9 mouse cellular contexts compared by ENCODE assay signal in the genomic region with DNA sequence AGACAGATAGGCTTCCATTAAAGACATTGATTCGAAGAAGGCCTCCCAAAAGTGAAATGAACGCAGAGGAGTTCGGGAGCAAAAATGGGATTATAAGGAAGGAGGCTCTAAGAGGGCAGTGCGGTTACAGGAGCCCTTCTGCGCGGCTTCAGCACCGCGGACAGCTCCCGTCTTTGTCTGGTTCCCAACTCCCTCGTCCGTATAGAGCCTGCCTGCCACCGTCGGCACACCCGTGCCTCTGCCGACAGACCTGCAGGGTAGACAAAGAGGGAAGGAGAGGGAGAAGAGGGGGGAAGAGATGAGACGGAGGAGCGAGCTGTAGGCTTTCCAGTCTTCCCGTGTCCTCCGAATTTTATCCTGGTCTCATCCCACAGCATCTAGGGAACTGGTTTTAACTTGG. TPM values are rescaled to one million over a fixed set of nuclear protein-coding genes. Genes with fewer than 3 reads are reported as not detected.
DNase-seq lines count a peak whose midpoint lies in the region; ATAC-seq lines count a peak whose summit lies in the region.
"Had no signal": no experiment of that assay in that cellular context is flagged by ENCODE, and none has a peak within 500 bp of the region (broad histone marks: within the 10 kb centered on the region; RNA-seq: fewer than 3 reads in every experiment).

No protein-coding gene starts in this region.

- H3K27ac ChIP-seq in midbrain, embryonic 13.5 days, result peak overlapping the region; percentile 95

- H3K36me3 ChIP-seq in midbrain, embryonic 13.5 days, result no peaks in the 10 kb centered on the region

- DNase-seq in layer of hippocampus, postnatal 10 days (ENCODE audit: low spot score in 2 of 2), result peak; percentile 60 to 75
- DNase-seq in layer of hippocampus, adult 18-20 months (ENCODE audit: low spot score in 2 of 2), result no peak
- DNase-seq in c-Kit-positive CD71-negative TER-119-negative erythroid progenitor cells, embryonic 14.5 days (ENCODE audit: low read depth), result peak; percentile 65
- peak; percentile 5 for DNase-seq in gonadal fat pad, adult 2 months (ENCODE audit: low read depth)
- DNase-seq in kidney, postnatal 14 days, result peak; percentile 82
- DNase-seq in thymus, postnatal 10 days (ENCODE audit: low spot score in 2 of 2), result peak; percentile 24 to 79

- H3K9me3 ChIP-seq in midbrain, embryonic 13.5 days, result no peaks in the 10 kb centered on the region

- no peak for ATAC-seq in midbrain, embryonic 13.5 days
- no peak for ATAC-seq in activated CD4-positive, CD25-positive, alpha-beta regulatory T cell, adult 4 months

- H3K4me1 ChIP-seq in midbrain, embryonic 13.5 days (replicated peaks), result peaks cover 40% of the 10 kb centered on the region

- peak overlapping the region; percentile 77 for H3K9ac ChIP-seq in midbrain, embryonic 13.5 days (replicated peaks)

- H3K4me2 ChIP-seq in midbrain, embryonic 13.5 days (replicated peaks), result peak overlapping the region; percentile 58

- H3K27me3 ChIP-seq in midbrain, embryonic 13.5 days, result peaks cover 91% of the 10 kb centered on the region

- H3K4me3 ChIP-seq in midbrain, embryonic 13.5 days (replicated peaks), result peak overlapping the region; percentile 62

- under 1% methylated on average over 19 of the region's 19 CpGs for WGBS in midbrain, embryonic 13.5 days

RNA-seq across cellular contexts. Expression of gene Lhx5, which starts 7.5 kb away (rescaled TPM):
- under 1 TPM; 0.50 to 0.67 TPM for total RNA-seq in layer of hippocampus, postnatal 10 days (2021)
- total RNA-seq in layer of hippocampus, adult 18-20 months (2021), result not detected
- polyA plus RNA-seq in gonadal fat pad, adult 2 months (2012; rRNA removed), result not detected in 2 replicates
- 44.6 and 55.0 TPM in 2 replicates for polyA plus RNA-seq in midbrain, embryonic 13.5 days (2015; fragmentation: Nextera tagmentation; extraction: Ambion mirVana)
- not detected for polyA plus RNA-seq in activated CD4-positive, CD25-positive, alpha-beta regulatory T cell, adult 4 months (2017; shearing (Covaris generic))
- polyA plus RNA-seq: lung, embryonic 16.5 days had no signal

RNA-seq across cellular contexts. Expression of gene Sdsl, which starts 48.6 kb away (rescaled TPM):
- 1 to 10 TPM; 6.1 to 7.1 TPM for total RNA-seq in layer of hippocampus, postnatal 10 days (2021)
- 1 to 10 TPM; 7.5 to 8.0 TPM for total RNA-seq in layer of hippocampus, adult 18-20 months (2021)
- 6.5 and 13.1 TPM in 2 replicates for polyA plus RNA-seq in gonadal fat pad, adult 2 months (2012; rRNA removed)
- polyA plus RNA-seq in midbrain, embryonic 13.5 days (2015; fragmentation: Nextera tagmentation; extraction: Ambion mirVana), result 6.8 and 9.5 TPM in 2 replicates
- polyA plus RNA-seq in activated CD4-positive, CD25-positive, alpha-beta regulatory T cell, adult 4 months (2017; shearing (Covaris generic)), result not detected

RNA-seq across cellular contexts. Expression of gene Sds, which starts 52.3 kb away (rescaled TPM):
- total RNA-seq in layer of hippocampus, postnatal 10 days (2021), result not detected
- total RNA-seq in layer of hippocampus, adult 18-20 months (2021), result under 1 TPM; 0.33 to 0.69 TPM
- polyA plus RNA-seq in gonadal fat pad, adult 2 months (2012; rRNA removed), result 0.58 TPM in 1 of 2 replicates, not detected in the other
- polyA plus RNA-seq in midbrain, embryonic 13.5 days (2015; fragmentation: Nextera tagmentation; extraction: Ambion mirVana), result 0.32 TPM in 1 of 2 replicates, not detected in the other
- polyA plus RNA-seq in activated CD4-positive, CD25-positive, alpha-beta regulatory T cell, adult 4 months (2017; shearing (Covaris generic)), result not detected
- polyA plus RNA-seq: lung, embryonic 16.5 days had no signal

Comparison
In these comparisons a context has a peak if more than half of its experiments do, and no peak if none do; other contexts are left out.
1. DNase-seq: peak in layer of hippocampus, postnatal 10 days (2 of 2), c-Kit-positive CD71-negative TER-119-negative erythroid progenitor cells, embryonic 14.5 days (single experiment), gonadal fat pad, adult 2 months (single experiment), kidney, postnatal 14 days (single experiment) and thymus, postnatal 10 days (2 of 2); none in layer of hippocampus, adult 18-20 months (0 of 2).
2. RNA of gene Lhx5, which starts 7.5 kb away (polyA plus RNA-seq): 44.6 to 55.0 TPM in midbrain, embryonic 13.5 days; not detected in gonadal fat pad, adult 2 months and not detected in activated CD4-positive, CD25-positive, alpha-beta regulatory T cell, adult 4 months; every median in the first group is over 10 times any median in the second.